Mouse (Mus musculus): Measurements from ENCODE around the gene Mybphl. TPM values are rescaled to one million over a fixed set of nuclear protein-coding genes. Genes with fewer than 3 reads are reported as not detected.

Gene Mybphl
- polyA plus RNA-seq, 1 experiment from 2014 or later = 94.5 TPM

- Histone ChIP-seq H3K27ac (replicated peaks in 1 of 2; ENCODE audit: control insufficient read depth in 1 of 2, insufficient read depth in 1 of 2, low read depth in 2 of 2, low read length in 2 of 2) (no peak overlapping the region), H3K9me3 (ENCODE audit: control insufficient read depth, low read length) (no peaks in the 10 kb centered on the region), H3K4me2 (ENCODE audit: low read length) (peak overlapping the region; percentile 47), H3K27me3 (ENCODE audit: control insufficient read depth, insufficient read depth, low read length) (0 out of 2 replicates have a peak, but pooled peaks cover under 1% of the 10 kb centered on the region), H3K9ac (ENCODE audit: low read length) (no peak overlapping the region), H3K4me3 (ENCODE audit: control insufficient read depth in 1 of 2, insufficient read depth in 1 of 2, low read depth in 1 of 2, low read length in 2 of 2) (0 out of 4 replicates have a peak overlapping the region, but pooled peaks of 1 of the 2 experiments have one; percentile 2), H3K4me1 (ENCODE audit: control insufficient read depth in 2 of 2, insufficient read depth in 2 of 2, low read length in 2 of 2) (no peaks in the 10 kb centered on the region; a peak in 1 of 4 replicates), H3K36me3 (ENCODE audit: control insufficient read depth, insufficient read depth, low read length) (0 out of 2 replicates have a peak, but pooled peaks cover 3% of the 10 kb centered on the region)
- 33% methylated on average over 22 of the region's 22 CpGs for WGBS
- peak; percentile 79 for ATAC-seq (ENCODE audit: insufficient number of reproducible peaks, insufficient read depth, low FRiP score, low read depth)
Measured at GRCm38 (mm10) chr3:108401692-108402527, 37.2 kb downstream of the Mybphl start.

- H3K4me3 ChIP-seq (ENCODE audit: control insufficient read depth in 1 of 2, insufficient read depth in 1 of 2, low read depth in 1 of 2, low read length in 2 of 2) = no peak overlapping the region
- WGBS = 93% methylated on average over 15 of the region's 15 CpGs
- H3K27me3 ChIP-seq (ENCODE audit: control insufficient read depth, insufficient read depth, low read length) = 0 out of 2 replicates have a peak, but pooled peaks cover 4% of the 10 kb centered on the region
- no peak overlapping the region for H3K9ac ChIP-seq (ENCODE audit: low read length)
- H3K9me3 ChIP-seq (ENCODE audit: control insufficient read depth, low read length) = no peaks in the 10 kb centered on the region
- no peak for ATAC-seq (ENCODE audit: insufficient number of reproducible peaks, insufficient read depth, low FRiP score, low read depth)
- 0 out of 2 replicates have a peak, but pooled peaks cover 3% of the 10 kb centered on the region for H3K36me3 ChIP-seq (ENCODE audit: control insufficient read depth, insufficient read depth, low read length)
- no peak overlapping the region for H3K4me2 ChIP-seq (ENCODE audit: low read length)
- H3K27ac ChIP-seq (replicated peaks in 1 of 2; ENCODE audit: control insufficient read depth in 1 of 2, insufficient read depth in 1 of 2, low read depth in 2 of 2, low read length in 2 of 2) = no peak overlapping the region
- no peaks in the 10 kb centered on the region; a peak in 1 of 4 replicates for H3K4me1 ChIP-seq (ENCODE audit: control insufficient read depth in 2 of 2, insufficient read depth in 2 of 2, low read length in 2 of 2)
Measured at GRCm38 (mm10) chr3:108402528-108402920, 37.8 kb downstream of the Mybphl start.

- Histone ChIP-seq H3K36me3 (ENCODE audit: control insufficient read depth, insufficient read depth, low read length) (no peaks in the 10 kb centered on the region), H3K4me3 (ENCODE audit: control insufficient read depth in 1 of 2, insufficient read depth in 1 of 2, low read depth in 1 of 2, low read length in 2 of 2) (no peak overlapping the region), H3K9me3 (ENCODE audit: control insufficient read depth, low read length) (no peaks in the 10 kb centered on the region), H3K4me2 (ENCODE audit: low read length) (no peak overlapping the region), H3K27me3 (ENCODE audit: control insufficient read depth, insufficient read depth, low read length) (0 out of 2 replicates have a peak, but pooled peaks cover 4% of the 10 kb centered on the region), H3K4me1 (ENCODE audit: control insufficient read depth in 2 of 2, insufficient read depth in 2 of 2, low read length in 2 of 2) (no peaks in the 10 kb centered on the region; a peak in 1 of 4 replicates), H3K9ac (ENCODE audit: low read length) (no peak overlapping the region), H3K27ac (replicated peaks in 1 of 2; ENCODE audit: control insufficient read depth in 1 of 2, insufficient read depth in 1 of 2, low read depth in 2 of 2, low read length in 2 of 2) (no peak overlapping the region)
- WGBS = 43% methylated on average over 14 of the region's 14 CpGs
- ATAC-seq (ENCODE audit: insufficient number of reproducible peaks, insufficient read depth, low FRiP score, low read depth) = no peak
Measured at GRCm38 (mm10) chr3:108405536-108406305, 41.0 kb downstream of the Mybphl start.

- H3K27ac ChIP-seq (replicated peaks in 1 of 2; ENCODE audit: control insufficient read depth in 1 of 2, insufficient read depth in 1 of 2, low read depth in 2 of 2, low read length in 2 of 2) = no peak overlapping the region
- H3K36me3 ChIP-seq (ENCODE audit: control insufficient read depth, insufficient read depth, low read length) = no peaks in the 10 kb centered on the region
- peaks cover 0 to under 1% of the 10 kb centered on the region in 2 experiments; a peak in 2 of 4 replicates for H3K4me1 ChIP-seq (ENCODE audit: control insufficient read depth in 2 of 2, insufficient read depth in 2 of 2, low read length in 2 of 2)
- H3K27me3 ChIP-seq (ENCODE audit: control insufficient read depth, insufficient read depth, low read length) = 0 out of 2 replicates have a peak, but pooled peaks cover 4% of the 10 kb centered on the region
- H3K4me3 ChIP-seq (ENCODE audit: control insufficient read depth in 1 of 2, insufficient read depth in 1 of 2, low read depth in 1 of 2, low read length in 2 of 2) = no peak overlapping the region
- H3K9me3 ChIP-seq (ENCODE audit: control insufficient read depth, low read length) = no peaks in the 10 kb centered on the region
- ATAC-seq (ENCODE audit: insufficient number of reproducible peaks, insufficient read depth, low FRiP score, low read depth) = no peak
- 85% methylated on average over 24 of the region's 24 CpGs for WGBS
- H3K9ac ChIP-seq (ENCODE audit: low read length) = no peak overlapping the region
- no peak overlapping the region for H3K4me2 ChIP-seq (ENCODE audit: low read length)
Measured at GRCm38 (mm10) chr3:108406306-108406885, 41.7 kb downstream of the Mybphl start.

- no peak overlapping the region for H3K27ac ChIP-seq (replicated peaks in 1 of 2; ENCODE audit: control insufficient read depth in 1 of 2, insufficient read depth in 1 of 2, low read depth in 2 of 2, low read length in 2 of 2)
- no peak overlapping the region for H3K4me2 ChIP-seq (ENCODE audit: low read length)
- no peak overlapping the region for H3K9ac ChIP-seq (ENCODE audit: low read length)
- ATAC-seq (ENCODE audit: insufficient number of reproducible peaks, insufficient read depth, low FRiP score, low read depth) = no peak
- H3K36me3 ChIP-seq (ENCODE audit: control insufficient read depth, insufficient read depth, low read length) = 0 out of 2 replicates have a peak, but pooled peaks cover 3% of the 10 kb centered on the region
- H3K27me3 ChIP-seq (ENCODE audit: control insufficient read depth, insufficient read depth, low read length) = 0 out of 2 replicates have a peak, but pooled peaks cover 4% of the 10 kb centered on the region
- no peak overlapping the region for H3K4me3 ChIP-seq (ENCODE audit: control insufficient read depth in 1 of 2, insufficient read depth in 1 of 2, low read depth in 1 of 2, low read length in 2 of 2)
- 84% methylated on average over 8 of the region's 8 CpGs for WGBS
- H3K4me1 ChIP-seq (ENCODE audit: control insufficient read depth in 2 of 2, insufficient read depth in 2 of 2, low read length in 2 of 2) = peaks cover 0 to 4% of the 10 kb centered on the region in 2 experiments; a peak in 2 of 4 replicates
- H3K9me3 ChIP-seq (ENCODE audit: control insufficient read depth, low read length) = peaks cover 4% of the 10 kb centered on the region; the same call in 1 of the 2 replicates
Measured at GRCm38 (mm10) chr3:108408517-108409008, 43.9 kb downstream of the Mybphl start.

- no peak overlapping the region for H3K27ac ChIP-seq (replicated peaks in 1 of 2; ENCODE audit: control insufficient read depth in 1 of 2, insufficient read depth in 1 of 2, low read depth in 2 of 2, low read length in 2 of 2)
- H3K9ac ChIP-seq (ENCODE audit: low read length) = no peak overlapping the region
- 60% methylated on average over 8 of the region's 8 CpGs for WGBS
Measured at GRCm38 (mm10) chr3:108409656-108410358, 45.1 kb downstream of the Mybphl start.

More at GRCm38 (mm10) chr3:108409656-108410358, 45.1 kb downstream of the Mybphl start:
- no peak overlapping the region for H3K4me2 ChIP-seq (ENCODE audit: low read length)
- peaks cover 6% of the 10 kb centered on the region; the same call in 1 of the 2 replicates for H3K9me3 ChIP-seq (ENCODE audit: control insufficient read depth, low read length)
- no peak overlapping the region for H3K4me3 ChIP-seq (ENCODE audit: control insufficient read depth in 1 of 2, insufficient read depth in 1 of 2, low read depth in 1 of 2, low read length in 2 of 2)
- ATAC-seq (ENCODE audit: insufficient number of reproducible peaks, insufficient read depth, low FRiP score, low read depth) = no peak
- H3K4me1 ChIP-seq (ENCODE audit: control insufficient read depth in 2 of 2, insufficient read depth in 2 of 2, low read length in 2 of 2) = peaks cover 0 to 4% of the 10 kb centered on the region in 2 experiments; a peak in 2 of 4 replicates
- peaks cover 6% of the 10 kb centered on the region; the same call in 1 of the 2 replicates for H3K27me3 ChIP-seq (ENCODE audit: control insufficient read depth, insufficient read depth, low read length)
- 0 out of 2 replicates have a peak, but pooled peaks cover 5% of the 10 kb centered on the region for H3K36me3 ChIP-seq (ENCODE audit: control insufficient read depth, insufficient read depth, low read length)
